ENCODE assay signal across 26 mouse cellular contexts in genomic region chr13:12029326-12029725, GRCm38 (mm10).
DNase-seq lines count a peak whose midpoint lies in the region; ATAC-seq and TF ChIP-seq lines count a peak whose summit lies in the region.
"Had no signal": no experiment of that assay in that cellular context is flagged by ENCODE, and none has a peak within 500 bp of the region (broad histone marks: within the 10 kb centered on the region; RNA-seq: fewer than 3 reads in every experiment).

No protein-coding gene starts in this region.

- H3K4me2 ChIP-seq in heart, embryonic 13.5 days = no peak overlapping the region
- H3K4me2 ChIP-seq: embryonic facial prominence, embryonic 12.5 days; embryonic facial prominence, embryonic 15.5 days; hindbrain, embryonic 14.5 days had no signal

- DNase-seq in cerebellum, adult 2 months = peak in 1 of 2 experiments; percentile 57
- no peak for DNase-seq in heart, adult 2 months
- peak; percentile 39 to 78 for DNase-seq in layer of hippocampus, adult 18-20 months (ENCODE audit: low spot score in 2 of 2)
- no peak for DNase-seq in layer of hippocampus, postnatal 36 days
- DNase-seq in layer of hippocampus, adult 9-10 months (ENCODE audit: low spot score) = peak; percentile 61
- no peak for DNase-seq in testis, postnatal 10 days (ENCODE audit: low spot score)
- DNase-seq: cerebellum, adult 11-12 months; cerebellum, adult 9-10 months; cerebellum, postnatal 14 days; forebrain, postnatal 0 days; gastrocnemius, adult 2 months; gastrocnemius, postnatal 14 days; heart, adult 18-20 months; heart, postnatal 14 days; heart, postnatal 4 days had no signal

- no peaks in the 10 kb centered on the region for H3K9me3 ChIP-seq in heart, embryonic 13.5 days
- H3K9me3 ChIP-seq: embryonic facial prominence, embryonic 12.5 days; embryonic facial prominence, embryonic 15.5 days; heart, embryonic 15.5 days had no signal

- no peak for TF ChIP-seq EP300 in heart, adult 2 months (IDR thresholded peaks at IDR 0.05; ENCODE audit: insufficient read depth, low read depth, low read length)

- WGBS in cerebellum, adult 2 months = 31% methylated on average over 4 of the region's 4 CpGs
- 83% methylated on average over 4 of the region's 4 CpGs for WGBS in heart, embryonic 13.5 days
- 68% methylated on average over 4 of the region's 4 CpGs for WGBS in heart, adult 2 months

- peaks cover 24% of the 10 kb centered on the region for H3K4me1 ChIP-seq in cerebellum, adult 2 months (ENCODE audit: control insufficient read depth, insufficient read depth, low read length)
- H3K4me1 ChIP-seq in heart, embryonic 13.5 days = peaks cover 93% of the 10 kb centered on the region
- peaks cover 13% of the 10 kb centered on the region for H3K4me1 ChIP-seq in heart, adult 2 months (ENCODE audit: control insufficient read depth, insufficient read depth, low read length)
- H3K4me1 ChIP-seq: embryonic facial prominence, embryonic 12.5 days; embryonic facial prominence, embryonic 15.5 days had no signal

- TF ChIP-seq POLR2A in cerebellum, adult 2 months (IDR thresholded peaks at IDR 0.05; ENCODE audit: borderline replicate concordance, insufficient read depth, low read length) = no peak
- no peak for TF ChIP-seq POLR2A in heart, adult 2 months (IDR thresholded peaks at IDR 0.05; ENCODE audit: insufficient read depth, low read depth, low read length)

- ATAC-seq in cerebellum, adult (ENCODE audit: insufficient number of reproducible peaks, low FRiP score, low TSS enrichment) = no peak
- ATAC-seq in heart, embryonic 13.5 days (ENCODE audit: extremely low read depth, insufficient number of reproducible peaks, low FRiP score, low TSS enrichment) = no peak
- ATAC-seq: forebrain, embryonic 14.5 days; forebrain, postnatal 0 days; hindbrain, postnatal 0 days; inflammation-experienced regulatory T-cells, adult 6 months; intestine, embryonic 16.5 days; Patski had no signal

- H3K27ac ChIP-seq in cerebellum, adult 2 months (ENCODE audit: insufficient read depth, low read length) = peak overlapping the region; percentile 77; the same call in 1 of the 2 replicates
- peak overlapping the region; percentile 70; the same call in 1 of the 2 replicates for H3K27ac ChIP-seq in heart, embryonic 13.5 days (replicated peaks)
- H3K27ac ChIP-seq in heart, adult 2 months = no peak overlapping the region
- H3K27ac ChIP-seq: embryonic facial prominence, embryonic 12.5 days; embryonic facial prominence, embryonic 15.5 days; gastrocnemius, adult 2 months; hindbrain, embryonic 14.5 days; hindbrain, postnatal 0 days had no signal

- H3K9ac ChIP-seq in heart, embryonic 13.5 days = no peak overlapping the region
- no peak overlapping the region for H3K9ac ChIP-seq in heart, adult 2 months (ENCODE audit: low read depth, low read length)
- H3K9ac ChIP-seq: embryonic facial prominence, embryonic 12.5 days; embryonic facial prominence, embryonic 15.5 days; forebrain, postnatal 0 days; heart, embryonic 15.5 days; hindbrain, embryonic 14.5 days had no signal

- TF ChIP-seq CTCF in cerebellum, adult 2 months (IDR thresholded peaks at IDR 0.05; ENCODE audit: borderline replicate concordance, insufficient read depth, low read depth, low read length) = no peak
- TF ChIP-seq CTCF in heart, adult 2 months (IDR thresholded peaks at IDR 0.05) = no peak

- intact Hi-C loops in heart, adult 2 months (cut with DNase I) = no loop called here

- H3K79me2 ChIP-seq in heart, adult 2 months (replicated peaks; ENCODE audit: control insufficient read depth, insufficient read depth, low read length) = 0 out of 2 replicates have a peak, but pooled peaks cover 1% of the 10 kb centered on the region

- no peaks in the 10 kb centered on the region for H3K36me3 ChIP-seq in heart, embryonic 13.5 days
- peaks cover 29% of the 10 kb centered on the region for H3K36me3 ChIP-seq in heart, adult 2 months (ENCODE audit: control insufficient read depth, insufficient read depth, low read length)
- H3K36me3 ChIP-seq: embryonic facial prominence, embryonic 12.5 days; embryonic facial prominence, embryonic 15.5 days; heart, embryonic 15.5 days had no signal

- no peak overlapping the region for H3K4me3 ChIP-seq in cerebellum, adult 2 months (replicated peaks; ENCODE audit: insufficient read depth, low read depth, low read length)
- H3K4me3 ChIP-seq in heart, embryonic 13.5 days = no peak overlapping the region
- H3K4me3 ChIP-seq in heart, adult 2 months = no peak overlapping the region
- H3K4me3 ChIP-seq: embryonic facial prominence, embryonic 12.5 days; embryonic facial prominence, embryonic 15.5 days; gastrocnemius, adult 2 months; heart, embryonic 15.5 days had no signal

- H3K27me3 ChIP-seq in cerebellum, adult 2 months (ENCODE audit: control insufficient read depth, insufficient read depth, low read length) = no peaks in the 10 kb centered on the region
- no peaks in the 10 kb centered on the region for H3K27me3 ChIP-seq in heart, embryonic 13.5 days (replicated peaks)
- no peaks in the 10 kb centered on the region for H3K27me3 ChIP-seq in heart, adult 2 months (ENCODE audit: control insufficient read depth, insufficient read depth, low read length)
- H3K27me3 ChIP-seq: embryonic facial prominence, embryonic 12.5 days; embryonic facial prominence, embryonic 15.5 days; heart, embryonic 15.5 days; Patski had no signal

Comparison
In these comparisons a context has a peak if more than half of its experiments do, and no peak if none do; other contexts are left out.
1. DNase-seq: peak in layer of hippocampus, adult 18-20 months (2 of 2) and layer of hippocampus, adult 9-10 months (single experiment); none in heart, adult 2 months (0 of 2), layer of hippocampus, postnatal 36 days (0 of 2) and testis, postnatal 10 days (single experiment).